Mouse (Mus musculus): ENCODE measurements around the gene Fem1b. TPM values are rescaled to one million over a fixed set of nuclear protein-coding genes. Genes with fewer than 3 reads are reported as not detected.
"Not testable (repeated sequence)": the region's sequence is repeated elsewhere in the genome, so short reads cannot be mapped to it uniquely, and the experiment has no call there.

The Fem1b gene
- total RNA-seq (2014; rRNA removed), result 12.4 and 12.7 TPM in 2 replicates
- polyA plus RNA-seq (2012; rRNA removed), result 3.2 and 3.3 TPM in 2 replicates

DNA sequence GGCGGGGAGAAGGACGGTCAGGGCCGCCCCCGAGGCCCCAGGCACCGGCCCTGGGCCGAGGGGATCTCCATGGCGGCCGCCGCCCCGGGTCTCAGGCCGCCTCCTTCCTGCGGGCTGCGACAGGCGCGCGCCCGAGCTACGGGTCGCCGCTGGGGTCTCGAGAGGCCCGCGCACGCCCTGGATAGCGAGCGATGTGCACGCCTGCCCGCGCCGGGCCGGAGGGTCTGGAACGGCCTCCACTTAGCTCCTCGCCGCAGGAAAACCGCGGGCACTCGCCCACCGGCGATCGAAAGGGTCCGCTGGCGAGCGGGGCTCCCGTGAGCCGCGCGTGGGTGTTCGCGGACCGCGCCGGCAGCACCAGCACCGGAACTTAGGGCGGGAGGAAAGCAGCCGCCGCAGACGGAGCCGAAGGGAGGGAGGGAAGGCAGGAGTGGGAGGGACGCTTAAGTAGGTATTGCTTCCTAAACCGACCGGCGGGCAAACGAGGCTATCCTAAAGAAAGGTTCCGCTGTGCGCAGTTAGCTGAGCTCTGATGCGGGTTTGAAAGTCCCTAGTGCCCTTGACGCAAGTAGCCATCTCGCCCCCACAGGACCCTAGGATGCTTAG is at the start of gene Fem1b:
Fem1b (minus strand) TSS at position 419 of the 606 bp plus-strand sequence.
- Histone ChIP-seq H3K4me3 (ENCODE audit: insufficient read depth, low read depth, low read length) (peak within 1 kb of the TSS; percentile 83), H3K4me1 (ENCODE audit: control insufficient read depth, insufficient read depth, low read length) (peaks cover 6% of the 10 kb centered on the region), H3K79me2 (ENCODE audit: control insufficient read depth, insufficient read depth, low read length) (peaks cover 24% of the 10 kb centered on the region), H3K9ac (ENCODE audit: low read depth, low read length) (peak within 1 kb of the TSS; percentile 76), H3K27me3 (ENCODE audit: control insufficient read depth, insufficient read depth, low read length) (no peaks in the 10 kb centered on the region), H3K27ac (replicated peaks; ENCODE audit: insufficient read depth, low read depth, low read length) (peak within 1 kb of the TSS; percentile 67), H3K36me3 (ENCODE audit: control insufficient read depth, insufficient read depth, low read length) (no peaks in the 10 kb centered on the region)
- TF ChIP-seq CTCF (IDR thresholded peaks at IDR 0.05; ENCODE audit: low read depth, low read length), result no peak
- TF ChIP-seq POLR2A (IDR thresholded peaks at IDR 0.05; ENCODE audit: extremely low read depth, insufficient read depth, low read length), result peak; percentile 67; the same call in 1 of the 2 replicates
- under 1% methylated on average over 63 of the region's 68 CpGs for WGBS
- DNase-seq (ENCODE audit: extremely low read depth, low read depth, low spot score), result peak; percentile 87

GRCm38 (mm10) chr9:62860866-62861265 is 49.1 kb upstream of the Fem1b start:
- H3K36me3 ChIP-seq (ENCODE audit: control insufficient read depth, insufficient read depth, low read length), result no peaks in the 10 kb centered on the region
- DNase-seq (ENCODE audit: extremely low read depth, low read depth, low spot score), result no peak
- no peak overlapping the region for H3K9ac ChIP-seq (ENCODE audit: low read depth, low read length)
- H3K4me3 ChIP-seq (ENCODE audit: insufficient read depth, low read depth, low read length), result no peak overlapping the region
- H3K79me2 ChIP-seq (ENCODE audit: control insufficient read depth, insufficient read depth, low read length), result no peaks in the 10 kb centered on the region
- no peak overlapping the region for H3K27ac ChIP-seq (replicated peaks; ENCODE audit: insufficient read depth, low read depth, low read length)
- 88% methylated on average over 4 of the region's 4 CpGs for WGBS
- H3K27me3 ChIP-seq (ENCODE audit: control insufficient read depth, insufficient read depth, low read length), result no peaks in the 10 kb centered on the region
- no peak for TF ChIP-seq CTCF (IDR thresholded peaks at IDR 0.05; ENCODE audit: low read depth, low read length)
- no peak for TF ChIP-seq POLR2A (IDR thresholded peaks at IDR 0.05; ENCODE audit: extremely low read depth, insufficient read depth, low read length)
- peaks cover 2% of the 10 kb centered on the region; the same call in 1 of the 2 replicates for H3K4me1 ChIP-seq (ENCODE audit: control insufficient read depth, insufficient read depth, low read length)

- not testable (repeated sequence) for H3K4me1 ChIP-seq (ENCODE audit: control insufficient read depth, insufficient read depth, low read length); H3K79me2 ChIP-seq (ENCODE audit: control insufficient read depth, insufficient read depth, low read length); H3K9ac ChIP-seq (ENCODE audit: low read depth, low read length); H3K4me3 ChIP-seq (ENCODE audit: insufficient read depth, low read depth, low read length); H3K27me3 ChIP-seq (ENCODE audit: control insufficient read depth, insufficient read depth, low read length); DNase-seq (ENCODE audit: extremely low read depth, low read depth, low spot score); H3K36me3 ChIP-seq (ENCODE audit: control insufficient read depth, insufficient read depth, low read length); H3K27ac ChIP-seq (replicated peaks; ENCODE audit: insufficient read depth, low read depth, low read length)
- WGBS, result 72% methylated on average over 6 of the region's 7 CpGs
Observed at GRCm38 (mm10) chr9:62860102-62860501, 48.4 kb upstream of the Fem1b start.

DNA sequence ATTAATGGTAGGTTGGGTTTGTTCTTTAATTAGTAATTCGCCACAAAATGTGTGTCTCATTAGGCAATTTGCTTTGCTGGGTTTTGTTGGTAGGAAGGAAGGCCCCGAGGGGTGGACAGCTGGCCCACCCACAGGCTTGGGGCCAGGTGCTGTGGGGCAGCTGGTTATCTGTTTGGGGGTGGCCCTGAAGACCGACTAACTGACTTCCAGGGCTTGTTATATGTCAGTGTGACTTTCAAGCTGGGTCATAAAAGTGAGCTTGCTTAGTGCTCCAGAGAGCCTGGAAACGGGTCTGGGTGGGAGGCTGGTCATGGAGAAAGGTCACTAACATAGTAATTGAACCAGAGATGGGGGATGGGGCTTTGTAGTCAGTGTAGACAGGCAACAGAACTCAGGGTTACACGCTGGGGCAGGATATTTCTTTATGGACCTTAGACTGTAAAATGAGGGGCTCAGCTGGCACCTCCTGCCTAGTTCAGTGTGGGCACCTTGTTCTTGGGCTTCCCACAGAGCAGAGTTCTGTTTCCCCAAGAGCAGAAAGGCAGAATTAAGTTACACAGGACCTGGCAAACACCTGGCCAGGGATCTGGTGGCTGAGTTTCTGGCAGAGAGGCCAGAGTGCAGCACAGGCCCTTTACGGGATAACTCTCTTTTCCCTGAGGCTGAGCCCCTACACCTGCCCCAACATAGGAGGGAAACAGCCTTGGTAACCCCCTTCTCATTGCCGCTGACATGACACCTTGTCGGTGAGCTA is 46.7 kb upstream of the Fem1b start:
- TF ChIP-seq POLR2A (IDR thresholded peaks at IDR 0.05; ENCODE audit: extremely low read depth, insufficient read depth, low read length), result no peak
- TF ChIP-seq CTCF (IDR thresholded peaks at IDR 0.05; ENCODE audit: low read depth, low read length), result no peak
- Histone ChIP-seq H3K36me3 (ENCODE audit: control insufficient read depth, insufficient read depth, low read length) (no peaks in the 10 kb centered on the region), H3K4me1 (ENCODE audit: control insufficient read depth, insufficient read depth, low read length) (peaks cover 2% of the 10 kb centered on the region; the same call in 1 of the 2 replicates), H3K27me3 (ENCODE audit: control insufficient read depth, insufficient read depth, low read length) (no peaks in the 10 kb centered on the region), H3K79me2 (ENCODE audit: control insufficient read depth, insufficient read depth, low read length) (no peaks in the 10 kb centered on the region), H3K4me3 (ENCODE audit: insufficient read depth, low read depth, low read length) (peak overlapping the region; percentile 39), H3K9ac (ENCODE audit: low read depth, low read length) (peak overlapping the region; percentile 31; the same call in 1 of the 2 replicates), H3K27ac (replicated peaks; ENCODE audit: insufficient read depth, low read depth, low read length) (peak overlapping the region; percentile 62)
- WGBS, result 44% methylated on average over 8 of the region's 8 CpGs
- DNase-seq (ENCODE audit: extremely low read depth, low read depth, low spot score), result no peak

DNA sequence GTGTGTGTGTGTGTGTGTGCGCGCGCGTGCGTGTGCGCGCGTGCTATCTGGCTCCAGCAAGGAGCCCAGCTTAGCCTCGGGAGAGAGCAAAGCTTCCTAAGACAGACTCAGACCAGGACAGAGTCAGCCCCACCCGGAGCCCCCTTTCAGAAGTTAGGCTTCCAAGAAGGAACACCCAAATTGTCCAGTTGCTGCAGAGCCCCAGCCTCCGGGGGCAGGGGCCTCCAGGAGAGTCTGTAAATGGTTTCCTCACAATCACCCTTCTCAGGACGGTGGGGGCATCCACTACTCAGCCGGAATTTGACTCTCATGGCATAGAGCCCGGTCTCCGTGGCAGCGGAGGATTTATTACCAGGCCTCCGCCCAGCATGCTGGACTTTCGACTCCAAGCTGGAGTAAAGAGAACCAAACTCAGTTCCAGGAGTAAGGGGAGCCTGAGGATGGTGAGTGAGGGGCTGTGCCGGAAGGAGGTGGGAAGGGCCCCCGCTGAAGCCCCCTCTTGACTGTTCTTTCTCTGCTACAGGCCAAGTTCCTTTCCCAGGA is 46.1 kb upstream of the Fem1b start, which contains the start of gene Calml4:
Calml4 (plus strand) TSS at position 362 of the 543 bp plus-strand sequence.
- peak within 1 kb of the TSS; percentile 74 for H3K27ac ChIP-seq (replicated peaks; ENCODE audit: insufficient read depth, low read depth, low read length)

More for the DNA sequence above, 46.1 kb upstream of the Fem1b start, which contains the start of gene Calml4:
- H3K4me1 ChIP-seq (ENCODE audit: control insufficient read depth, insufficient read depth, low read length), result peaks cover 2% of the 10 kb centered on the region; the same call in 1 of the 2 replicates
- peak within 1 kb of the TSS; percentile 31 for H3K9ac ChIP-seq (ENCODE audit: low read depth, low read length)
- no peaks in the 10 kb centered on the region for H3K36me3 ChIP-seq (ENCODE audit: control insufficient read depth, insufficient read depth, low read length)
- H3K27me3 ChIP-seq (ENCODE audit: control insufficient read depth, insufficient read depth, low read length), result no peaks in the 10 kb centered on the region
- no peak for DNase-seq (ENCODE audit: extremely low read depth, low read depth, low spot score)
- peak within 1 kb of the TSS; percentile 39 for H3K4me3 ChIP-seq (ENCODE audit: insufficient read depth, low read depth, low read length)
- 52% methylated on average over 20 of the region's 20 CpGs for WGBS
- H3K79me2 ChIP-seq (ENCODE audit: control insufficient read depth, insufficient read depth, low read length), result no peaks in the 10 kb centered on the region
- TF ChIP-seq CTCF (IDR thresholded peaks at IDR 0.05; ENCODE audit: low read depth, low read length), result no peak
- no peak for TF ChIP-seq POLR2A (IDR thresholded peaks at IDR 0.05; ENCODE audit: extremely low read depth, insufficient read depth, low read length)
